Mouse (Mus musculus) heart, embryonic 14.5 days (tissue): ENCODE results near the gene Hfm1. TPM values are rescaled to one million over a fixed set of nuclear protein-coding genes. Genes with fewer than 3 reads are reported as not detected.

ENCODE experiments used
- ATAC-seq: fragments of 200-750 bp; cut with Nextera tagmentation; 2 replicates; pipeline ENCODE4 v1.8.0; 2017; ENCODE audit warnings: low read depth, moderate TSS enrichment; ENCODE audit not compliant: insufficient number of reproducible peaks, insufficient read depth, low FRiP score
- H3K27ac ChIP-seq, 2 experiments: fragments of 200-500 bp in 1 of 2; fragments of 300-500 bp in 1 of 2; sonication (generic) in 1 of 2; replicated peaks in 1 of 2; 2 replicates each; pipeline ENCODE4 v1.5.1; 2012 to 2014; ENCODE audit warnings: low read depth in 2 of 2, low read length in 2 of 2, control low read depth in 1 of 2, mild to moderate bottlenecking in 1 of 2, mixed read lengths in 1 of 2; ENCODE audit not compliant: control insufficient read depth in 1 of 2, insufficient read depth in 1 of 2
- H3K27me3 ChIP-seq: fragments of 300-500 bp; sonication (generic); 2 replicates; pipeline ENCODE4 v1.6.1; 2014; ENCODE audit warnings: mild to moderate bottlenecking, low read length, control low read depth; ENCODE audit not compliant: control insufficient read depth, insufficient read depth
- H3K36me3 ChIP-seq: fragments of 300-500 bp; sonication (generic); 2 replicates; pipeline ENCODE4 v1.6.1; 2014; ENCODE audit warnings: mild to moderate bottlenecking, control low read depth, low read length, mixed read lengths; ENCODE audit not compliant: control insufficient read depth, insufficient read depth
- H3K4me1 ChIP-seq, 2 experiments: fragments of 200-500 bp in 1 of 2; fragments of 300-500 bp in 1 of 2; sonication (generic) in 1 of 2; 2 replicates each; pipeline ENCODE4 v1.6.1; 2012 to 2014; ENCODE audit warnings: low read length in 2 of 2, control low read depth in 1 of 2, mixed read lengths in 1 of 2; ENCODE audit not compliant: control insufficient read depth in 2 of 2, insufficient read depth in 2 of 2
- H3K4me2 ChIP-seq: fragments of 300-500 bp; sonication (generic); 2 replicates; pipeline ENCODE4 v1.6.1; 2014; ENCODE audit warnings: mild to moderate bottlenecking, low read length
- H3K4me3 ChIP-seq, 2 experiments: fragments of 200-500 bp in 1 of 2; fragments of 300-500 bp in 1 of 2; sonication (generic) in 1 of 2; 2 replicates each; pipeline ENCODE4 v1.5.1; 2012 to 2014; ENCODE audit warnings: low read length in 2 of 2, mild to moderate bottlenecking in 2 of 2, control low read depth in 1 of 2, low read depth in 1 of 2, moderate library complexity in 1 of 2; ENCODE audit not compliant: control insufficient read depth in 1 of 2, insufficient read depth in 1 of 2
- H3K9ac ChIP-seq: fragments of 300-500 bp; sonication (generic); 2 replicates; pipeline ENCODE4 v1.6.1; 2014; ENCODE audit warnings: mild to moderate bottlenecking, low read length
- H3K9me3 ChIP-seq: fragments of 300-500 bp; sonication (generic); 2 replicates; pipeline ENCODE4 v1.6.1; 2016; ENCODE audit warnings: low read length, control low read depth; ENCODE audit not compliant: control insufficient read depth
- WGBS: fragments of 180-500 bp; shearing (Covaris S2); extraction: QIAGEN DNeasy Blood & Tissue Kit; methylation state at CpG from one replicate; pipeline ENCODE4 v1.1.7; 2014; 5-methylcytosine and 5-hydroxymethylcytosine counted together
- polyA plus RNA-seq: library from polyadenylated mRNA; unstranded; fragments of >200 nt; fragmentation: Nextera tagmentation; extraction: Ambion mirVana; gene quantifications from 2 replicates; pipeline ENCODE4 v1.2.1, GENCODE M21; 2014

Hfm1 gene
- polyA plus RNA-seq, 1 experiment from 2014 or later = 0.42 TPM

DNA sequence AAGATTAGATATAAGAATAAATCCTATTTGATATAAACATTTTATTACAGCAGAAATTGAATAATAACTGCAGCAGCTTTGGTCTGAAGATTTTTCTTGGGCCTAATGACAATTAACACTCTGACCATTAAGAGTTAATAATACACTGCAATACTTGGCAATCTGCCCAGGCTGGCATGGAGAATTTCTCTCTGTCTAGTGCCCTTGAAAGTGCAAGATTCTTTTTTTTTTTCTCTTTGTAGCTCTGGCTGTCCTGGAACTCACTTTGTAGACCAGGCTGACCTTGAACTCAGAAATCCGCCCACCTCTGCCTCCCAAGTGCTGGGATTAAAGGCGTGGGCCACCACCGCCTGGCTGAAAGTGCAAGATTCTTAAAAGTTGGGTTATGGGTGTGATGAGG lies 32.9 kb upstream of the Hfm1 start:
- H3K27me3 ChIP-seq = no peaks in the 10 kb centered on the region
- no peak overlapping the region for H3K9ac ChIP-seq
- 46% methylated on average over 3 of the region's 3 CpGs for WGBS
- peaks cover 9% of the 10 kb centered on the region; the same call in 1 of the 2 replicates for H3K9me3 ChIP-seq
- H3K27ac ChIP-seq = no peak overlapping the region
- H3K4me1 ChIP-seq = peaks cover 3 to 9% of the 10 kb centered on the region in 2 experiments; a peak in 3 of 4 replicates
- no peak for ATAC-seq
- H3K36me3 ChIP-seq = no peaks in the 10 kb centered on the region
- H3K4me2 ChIP-seq = no peak overlapping the region
- H3K4me3 ChIP-seq = no peak overlapping the region

DNA sequence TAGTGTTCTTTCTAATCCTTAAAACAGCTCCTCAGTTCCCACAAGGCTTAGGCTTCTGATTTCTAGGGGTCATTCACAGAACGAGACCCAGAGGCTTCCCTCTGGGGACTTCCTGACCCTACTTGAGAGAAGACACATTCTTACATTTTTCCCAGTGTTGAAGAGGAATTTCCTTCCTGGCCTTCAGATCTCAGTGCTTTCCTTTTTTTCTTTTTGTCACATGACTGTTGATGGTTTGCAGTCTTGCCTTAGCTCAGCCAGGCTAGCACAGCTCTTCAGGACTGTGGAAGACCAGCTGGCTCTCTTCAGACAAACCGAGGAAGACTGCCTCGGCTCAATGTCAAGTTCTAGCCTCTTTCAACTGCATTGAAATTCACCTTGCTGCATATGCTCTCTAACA lies 30.3 kb upstream of the Hfm1 start:
- no peak overlapping the region for H3K4me2 ChIP-seq
- H3K36me3 ChIP-seq = no peaks in the 10 kb centered on the region
- 0 out of 4 replicates have a peak overlapping the region, but pooled peaks of 1 of the 2 experiments have one; percentile 14 for H3K27ac ChIP-seq
- peaks cover 0 to 5% of the 10 kb centered on the region in 2 experiments; a peak in 1 of 4 replicates for H3K4me1 ChIP-seq
- H3K4me3 ChIP-seq = no peak overlapping the region
- H3K9ac ChIP-seq = no peak overlapping the region
- H3K9me3 ChIP-seq = peaks cover 9% of the 10 kb centered on the region; the same call in 1 of the 2 replicates
- 34% methylated on average over 3 of the region's 3 CpGs for WGBS
- no peaks in the 10 kb centered on the region for H3K27me3 ChIP-seq
- ATAC-seq = no peak

DNA sequence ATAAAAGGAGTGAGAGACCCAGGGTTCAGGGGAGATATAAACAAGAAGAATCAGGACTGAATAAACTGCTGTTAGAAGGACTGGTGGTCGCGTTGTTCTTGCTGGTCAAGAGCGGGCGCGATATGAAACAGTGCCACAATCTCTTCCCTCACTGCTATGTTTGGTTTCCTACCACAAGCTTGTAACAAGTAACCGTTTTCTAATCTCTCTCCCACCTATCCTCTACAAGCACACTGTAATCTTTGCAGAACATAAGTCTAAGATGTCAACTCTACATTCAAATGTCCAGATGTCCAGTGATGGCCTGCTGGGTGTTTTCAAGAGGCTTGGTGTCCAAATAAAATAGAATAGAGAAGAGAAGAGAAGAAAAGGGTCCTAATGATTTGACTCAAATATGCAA lies 22.6 kb upstream of the Hfm1 start:
- H3K27me3 ChIP-seq = no peaks in the 10 kb centered on the region
- no peak overlapping the region for H3K9ac ChIP-seq
- no peak overlapping the region for H3K4me3 ChIP-seq
- no peak overlapping the region for H3K27ac ChIP-seq
- H3K9me3 ChIP-seq = no peaks in the 10 kb centered on the region
- 76% methylated on average over 6 of the region's 6 CpGs for WGBS
- H3K36me3 ChIP-seq = no peaks in the 10 kb centered on the region
- ATAC-seq = no peak
- H3K4me1 ChIP-seq = no peaks in the 10 kb centered on the region
- H3K4me2 ChIP-seq = no peak overlapping the region

DNA sequence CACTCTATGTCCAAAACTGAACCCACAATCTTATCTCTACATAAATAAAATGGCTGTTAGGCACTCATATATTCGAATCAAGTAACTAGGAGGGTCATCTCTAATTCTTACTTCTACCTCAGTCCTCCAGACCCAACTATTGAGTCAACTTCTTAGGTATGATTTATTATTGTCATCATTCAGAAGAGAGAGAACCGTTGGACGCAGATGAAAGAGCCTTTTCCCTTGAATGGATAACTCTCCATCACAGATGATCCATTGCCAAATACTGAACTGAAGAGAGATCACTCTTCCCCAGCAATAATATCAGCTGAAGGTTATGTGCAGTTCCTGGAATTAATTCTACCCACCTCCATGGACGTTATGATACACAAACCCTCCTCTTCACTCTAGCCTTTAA lies 20.2 kb upstream of the Hfm1 start:
- Histone ChIP-seq H3K4me1 (no peaks in the 10 kb centered on the region), H3K9me3 (no peaks in the 10 kb centered on the region), H3K27ac (no peak overlapping the region), H3K27me3 (no peaks in the 10 kb centered on the region), H3K4me2 (no peak overlapping the region), H3K36me3 (no peaks in the 10 kb centered on the region), H3K9ac (no peak overlapping the region), H3K4me3 (no peak overlapping the region)
- 65% methylated on average over 4 of the region's 4 CpGs for WGBS
- no peak for ATAC-seq

DNA sequence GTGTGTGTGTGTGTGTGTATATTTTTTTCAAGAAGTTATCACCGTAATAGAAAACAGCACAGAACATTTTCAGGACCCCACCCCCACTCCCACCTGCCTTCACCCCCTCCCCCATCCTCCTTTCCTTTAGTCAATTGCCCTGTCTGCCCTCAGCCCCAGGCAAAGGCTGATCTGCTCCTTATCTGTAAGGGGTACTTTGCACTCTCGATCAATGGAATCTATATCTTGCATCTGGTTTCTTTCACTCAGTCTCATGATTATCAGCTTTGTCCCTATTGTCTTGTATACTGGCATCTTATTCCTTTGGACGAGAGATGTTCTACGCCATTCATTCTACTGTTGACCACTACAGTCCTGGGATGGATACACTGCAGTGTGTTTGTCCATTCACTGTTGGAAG lies 1.9 kb upstream of the Hfm1 start:
- Histone ChIP-seq H3K9ac (no peak overlapping the region), H3K27me3 (no peaks in the 10 kb centered on the region), H3K36me3 (no peaks in the 10 kb centered on the region), H3K4me2 (no peak overlapping the region), H3K4me3 (no peak overlapping the region), H3K4me1 (no peaks in the 10 kb centered on the region), H3K27ac (no peak overlapping the region), H3K9me3 (no peaks in the 10 kb centered on the region)
- 38% methylated on average over 4 of the region's 4 CpGs for WGBS
- ATAC-seq = no peak

DNA sequence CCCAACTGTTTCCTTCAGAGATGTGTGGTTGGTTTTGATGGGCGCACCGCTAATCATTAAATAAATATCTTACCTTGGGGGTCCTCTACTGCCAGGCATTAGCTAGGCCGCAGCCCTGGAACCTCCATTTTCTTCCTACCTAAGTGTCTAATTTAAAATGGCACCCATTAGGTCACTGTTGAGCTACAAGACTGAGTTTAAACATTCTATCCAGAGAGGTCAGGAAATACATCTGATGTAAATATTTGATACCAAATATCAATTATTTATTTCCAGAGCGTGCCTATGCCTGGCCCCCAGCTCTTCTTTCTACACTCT lies 207 bp upstream of the Hfm1 start:
- H3K9ac ChIP-seq = peak overlapping the region; percentile 73

DNA sequence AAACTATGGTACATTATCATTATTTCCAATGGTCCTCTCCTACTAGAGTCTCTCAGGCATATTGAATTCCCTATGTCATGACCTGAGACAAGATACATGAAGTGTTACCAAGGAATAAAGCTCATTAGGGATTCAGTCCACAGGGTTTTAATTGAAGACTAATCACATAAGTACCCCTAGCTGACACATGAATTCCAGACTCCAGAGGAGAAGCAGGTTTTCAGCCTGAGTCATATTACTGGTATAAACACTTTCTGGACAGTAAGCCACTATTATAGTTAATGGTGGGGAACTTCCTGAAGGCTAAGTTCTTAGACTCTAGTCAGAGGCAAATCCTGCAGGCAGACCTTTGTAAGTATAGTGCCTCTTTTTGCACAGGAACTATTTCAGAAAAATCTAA lies 6.8 kb downstream of the Hfm1 start:
- Histone ChIP-seq H3K9ac (no peak overlapping the region), H3K27me3 (no peaks in the 10 kb centered on the region), H3K9me3 (no peaks in the 10 kb centered on the region), H3K4me3 (no peak overlapping the region), H3K36me3 (no peaks in the 10 kb centered on the region), H3K27ac (no peak overlapping the region), H3K4me2 (no peak overlapping the region), H3K4me1 (no peaks in the 10 kb centered on the region)
- no peak for ATAC-seq

More for the DNA sequence above, 207 bp upstream of the Hfm1 start:
- Histone ChIP-seq H3K4me2 (peak overlapping the region; percentile 87), H3K36me3 (no peaks in the 10 kb centered on the region), H3K27ac (no peak overlapping the region), H3K4me1 (no peaks in the 10 kb centered on the region), H3K4me3 (peak overlapping the region; percentile 52 to 59), H3K9me3 (no peaks in the 10 kb centered on the region), H3K27me3 (no peaks in the 10 kb centered on the region)
- 45% methylated on average over 4 of the region's 4 CpGs for whole genome bisulfite sequencing
- no peak for ATAC-seq

DNA sequence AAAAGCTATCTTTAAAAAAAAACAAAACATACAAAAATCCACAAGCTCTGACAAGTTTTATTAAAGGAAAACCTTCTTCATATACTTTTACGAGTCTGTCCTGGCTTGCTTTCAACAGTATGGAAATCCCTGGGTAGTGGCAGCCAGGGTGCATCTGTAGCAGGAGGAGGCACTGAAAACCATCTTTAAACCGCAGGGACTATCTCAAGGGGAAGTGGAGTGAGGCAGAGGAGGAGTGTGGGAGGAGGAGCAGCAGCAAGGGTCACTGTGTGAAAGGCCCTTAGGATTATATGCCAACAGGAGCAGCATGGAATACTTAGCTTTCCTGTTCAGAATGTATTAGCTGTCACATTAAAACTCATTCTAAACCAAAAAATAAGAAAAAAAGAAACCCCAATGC lies 29.2 kb downstream of the Hfm1 start:
- WGBS = 56% methylated on average over 2 of the region's 2 CpGs

More for the DNA sequence above, 29.2 kb downstream of the Hfm1 start:
- H3K4me1 ChIP-seq = no peaks in the 10 kb centered on the region
- H3K4me3 ChIP-seq = no peak overlapping the region
- no peak overlapping the region for H3K27ac ChIP-seq
- H3K27me3 ChIP-seq = no peaks in the 10 kb centered on the region
- H3K4me2 ChIP-seq = no peak overlapping the region
- H3K9ac ChIP-seq = no peak overlapping the region
- no peaks in the 10 kb centered on the region for H3K9me3 ChIP-seq
- no peak for ATAC-seq
- H3K36me3 ChIP-seq = no peaks in the 10 kb centered on the region
